ENCODE assay signal across 8 mouse cellular contexts in the genomic region with DNA sequence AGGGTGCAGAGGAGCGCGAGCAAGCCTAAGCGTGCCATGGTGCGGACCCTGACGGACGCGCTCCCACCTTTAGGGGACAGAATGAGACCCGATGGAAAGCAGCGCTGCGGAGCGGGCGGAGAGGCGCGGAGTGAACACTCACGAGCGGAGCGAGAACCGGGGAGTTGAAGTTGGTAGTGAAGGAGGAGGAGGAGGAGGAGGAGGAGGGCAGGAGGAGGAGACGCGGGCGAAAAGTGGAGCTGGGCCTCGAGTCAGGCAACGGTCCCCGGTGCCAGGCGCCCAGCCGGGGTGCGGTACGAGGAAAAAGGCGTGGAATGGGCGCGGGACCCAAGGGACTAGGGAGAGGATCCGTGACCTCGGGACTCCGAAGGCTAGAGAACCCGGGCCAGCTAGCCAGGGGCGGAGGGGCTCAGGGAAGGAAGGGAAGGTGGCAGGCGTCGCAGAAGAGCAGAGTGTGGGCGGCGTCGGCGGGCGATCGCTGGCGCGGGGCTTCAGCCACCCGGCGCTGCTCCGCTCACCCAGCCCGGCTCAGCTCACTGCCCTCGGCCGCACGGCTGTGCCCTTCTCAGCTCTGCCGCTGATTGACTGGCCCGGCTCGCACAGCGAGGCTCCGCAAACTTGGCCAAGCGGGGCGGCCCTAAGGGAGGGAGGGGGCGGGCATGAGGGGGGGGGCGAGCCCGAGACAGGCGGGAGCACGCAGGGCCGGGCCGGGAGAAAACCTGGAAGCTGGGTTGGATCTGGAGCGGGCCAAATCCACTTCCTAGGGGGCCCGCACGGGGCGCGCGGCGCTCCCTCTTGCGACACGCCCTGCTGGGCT. TPM values are rescaled to one million over a fixed set of nuclear protein-coding genes. Genes with fewer than 3 reads are reported as not detected.
A peak's percentile ranks its signal among the peaks of the same experiment; 100 is the strongest.
DNase-seq lines count a peak whose midpoint lies in the region; ATAC-seq lines count a peak whose summit lies in the region.

Gpc4 (minus strand) TSS at position 515 of the 817 bp plus-strand sequence.

- no peaks in the 10 kb centered on the region for H3K4me1 ChIP-seq in hindbrain, embryonic 14.5 days (replicated peaks; ENCODE audit: control insufficient read depth, insufficient read depth, low read length)

- peak within 1 kb of the TSS; percentile 50 for H3K4me3 ChIP-seq in hindbrain, embryonic 14.5 days (replicated peaks; ENCODE audit: low read length)

- H3K4me2 ChIP-seq in hindbrain, embryonic 14.5 days (replicated peaks), result peak within 1 kb of the TSS; percentile 77

- peak; percentile 87 for ATAC-seq in hindbrain, embryonic 14.5 days (ENCODE audit: low FRiP score)

- DNase-seq in adrenal gland, adult 2 months, result peak; percentile 89
- DNase-seq in cerebellum, postnatal 4 days (ENCODE audit: low spot score in 2 of 2), result peak; percentile 21 to 58
- DNase-seq in gastrocnemius, adult 8-10 months (ENCODE audit: low spot score in 2 of 2), result peak; percentile 42 to 58
- DNase-seq in hindbrain, embryonic 14.5 days (ENCODE audit: low spot score), result peak; percentile 36
- peak; percentile 44 to 52 for DNase-seq in layer of hippocampus, postnatal 36 days
- peak; percentile 80 for DNase-seq in lung, postnatal 36 days
- peak; percentile 67 to 69 for DNase-seq in right cerebral cortex, postnatal 10 days (ENCODE audit: low spot score in 2 of 2)
- DNase-seq in MN1 (ENCODE audit: low spot score), result no peak

- H3K9ac ChIP-seq in hindbrain, embryonic 14.5 days, result peak within 1 kb of the TSS; percentile 57

- H3K27ac ChIP-seq in hindbrain, embryonic 14.5 days, result no peak within 1 kb of the TSS

- H3K9me3 ChIP-seq in hindbrain, embryonic 14.5 days (ENCODE audit: control insufficient read depth, low read length), result no peaks in the 10 kb centered on the region

- WGBS in hindbrain, embryonic 14.5 days, result 16% methylated on average over 54 of the region's 76 CpGs

- H3K36me3 ChIP-seq in hindbrain, embryonic 14.5 days (replicated peaks; ENCODE audit: control insufficient read depth, insufficient read depth), result no peaks in the 10 kb centered on the region

- peaks cover 16% of the 10 kb centered on the region for H3K27me3 ChIP-seq in hindbrain, embryonic 14.5 days (ENCODE audit: control insufficient read depth, insufficient read depth, low read length)

RNA-seq across cellular contexts. Expression of gene Gpc4, which starts in this region (rescaled TPM):
- 100 to 1,000 TPM in 1 of 2 experiments, 10 to 100 TPM in 1; 82.9 to 174 TPM for total RNA-seq in adrenal gland, adult 2 months (2021)
- 63.6 and 100 TPM in 2 replicates for polyA plus RNA-seq in adrenal gland, adult 2 months (2012; rRNA removed)
- 10 to 100 TPM; 29.8 to 38.1 (median 34.0) TPM for total RNA-seq in gastrocnemius, adult 8-10 months (2022)
- 10.0 and 10.9 TPM in 2 replicates for polyA plus RNA-seq in hindbrain, embryonic 14.5 days (2014; fragmentation: Nextera tagmentation; extraction: Ambion mirVana)
- total RNA-seq in layer of hippocampus, postnatal 36 days (2021), result 10 to 100 TPM; 54.1 to 54.2 TPM
